Mouse (Mus musculus) cortical plate, adult 2 months (tissue): ENCODE data around the gene Leng1. TPM values are rescaled to one million over a fixed set of nuclear protein-coding genes. Genes with fewer than 3 reads are reported as not detected.
"Not testable (repeated sequence)": the region's sequence is repeated elsewhere in the genome, so short reads cannot be mapped to it uniquely, and the experiment has no call there.

ENCODE experiments used
- H3K27ac ChIP-seq: fragments of 200-500 bp; 2 replicates; pipeline ENCODE4 v1.5.1; 2012; ENCODE audit warnings: low read length, control low read depth, inconsistent platforms; ENCODE audit not compliant: insufficient read depth
- H3K4me1 ChIP-seq: fragments of 200-500 bp; 2 replicates; pipeline ENCODE4 v1.6.1; 2011; ENCODE audit warnings: low read length; ENCODE audit not compliant: control insufficient read depth, insufficient read depth
- H3K4me3 ChIP-seq: fragments of 200-500 bp; 2 replicates; pipeline ENCODE4 v1.5.1; 2011; ENCODE audit warnings: mild to moderate bottlenecking, low read length, control low read depth; ENCODE audit not compliant: insufficient read depth
- CTCF ChIP-seq: fragments of 200-500 bp; IDR thresholded peaks from 2 replicates; pipeline ENCODE4 v1.5.1; 2011; ENCODE audit warnings: mild to moderate bottlenecking, control low read depth, low read length; ENCODE audit not compliant: insufficient read depth; ENCODE audit errors: extremely low read depth
- POLR2A ChIP-seq: fragments of 200-500 bp; IDR thresholded peaks from 2 replicates; pipeline ENCODE4 v1.6.1; 2011; ENCODE audit warnings: mild to moderate bottlenecking, low read length, control low read depth; ENCODE audit not compliant: insufficient read depth; ENCODE audit errors: extremely low read depth
- polyA plus RNA-seq: library from polyadenylated mRNA; depleted of rRNA; stranded (reverse); fragments of >200 nt; gene quantifications from 2 replicates; pipeline ENCODE4 v1.2.3, GENCODE M21; 2012

The Leng1 gene
- polyA plus RNA-seq, 1 experiment = 8.3 TPM

GRCm38 (mm10) chr7:3704475-3704874 lies 38.8 kb upstream of the Leng1 start:
- TF ChIP-seq CTCF (no peak), POLR2A (no peak)
- Histone ChIP-seq H3K4me1 (no peaks in the 10 kb centered on the region), H3K27ac (no peak overlapping the region), H3K4me3 (peak overlapping the region; percentile 44)

GRCm38 (mm10) chr7:3703879-3704441 lies 38.3 kb upstream of the Leng1 start, which contains the start of gene Rps9:
Gene Rps9 (plus strand): TSS chr7:3703993.
- TF ChIP-seq CTCF = no peak
- peak; percentile 98 for TF ChIP-seq POLR2A
- Histone ChIP-seq H3K27ac (peak within 1 kb of the TSS; percentile 36; the same call in 1 of the 2 replicates), H3K4me1 (no peaks in the 10 kb centered on the region), H3K4me3 (peak within 1 kb of the TSS; percentile 44)

GRCm38 (mm10) chr7:3703148-3703878 lies 37.7 kb upstream of the Leng1 start:
- Histone ChIP-seq H3K27ac (0 out of 2 replicates have a peak overlapping the region, but pooled peaks have one; percentile 10), H3K4me3 (peak overlapping the region; percentile 44; the same call in 1 of the 2 replicates), H3K4me1 (no peaks in the 10 kb centered on the region)
- no peak for TF ChIP-seq CTCF
- no peak for TF ChIP-seq POLR2A

GRCm38 (mm10) chr7:3698471-3698870 lies 32.8 kb upstream of the Leng1 start:
- Histone ChIP-seq H3K27ac (no peak overlapping the region), H3K4me3 (no peak overlapping the region), H3K4me1 (no peaks in the 10 kb centered on the region)
- TF ChIP-seq CTCF = no peak
- no peak for TF ChIP-seq POLR2A

GRCm38 (mm10) chr7:3694949-3695305 lies 29.3 kb upstream of the Leng1 start:
- H3K27ac ChIP-seq, H3K4me1 ChIP-seq: not testable (repeated sequence)
- H3K4me3 ChIP-seq = peak overlapping the region; percentile 53

- Histone ChIP-seq H3K4me1 (no peaks in the 10 kb centered on the region), H3K4me3 (peak overlapping the region; percentile 53), H3K27ac (peak overlapping the region; percentile 7)
- no peak for TF ChIP-seq POLR2A
- no peak for TF ChIP-seq CTCF
These were observed 28.7 kb upstream of the Leng1 start for GRCm38 (mm10) chr7:3694076-3694948.

- peak overlapping the region; percentile 7 for H3K27ac ChIP-seq
- peak overlapping the region; percentile 53 for H3K4me3 ChIP-seq
- TF ChIP-seq POLR2A (no peak), CTCF (no peak)
- no peaks in the 10 kb centered on the region for H3K4me1 ChIP-seq
These were observed 28.1 kb upstream of the Leng1 start for GRCm38 (mm10) chr7:3693809-3694075.

- TF ChIP-seq CTCF = no peak
- peak; percentile 83 for TF ChIP-seq POLR2A
- H3K4me1 ChIP-seq = no peaks in the 10 kb centered on the region
- peak within 1 kb of the TSS; percentile 53 for H3K4me3 ChIP-seq
- peak within 1 kb of the TSS; percentile 29 for H3K27ac ChIP-seq
These were observed 27.6 kb upstream of the Leng1 start, which contains the start of gene Mboat7 for GRCm38 (mm10) chr7:3692987-3693808. Gene Mboat7 (minus strand): TSS chr7:3693523.

- no peak for TF ChIP-seq POLR2A
- TF ChIP-seq CTCF = no peak
- Histone ChIP-seq H3K27ac (peak within 1 kb of the TSS; percentile 29), H3K4me3 (peak within 1 kb of the TSS; percentile 53), H3K4me1 (no peaks in the 10 kb centered on the region)
These were observed 26.8 kb upstream of the Leng1 start, which contains the start of gene Tsen34 for GRCm38 (mm10) chr7:3692382-3692986. Gene Tsen34 (plus strand): TSS chr7:3692863.
